Mouse (Mus musculus) C2C12 (cell line): ENCODE measurements around the gene Slc41a2. TPM values are rescaled to one million over a fixed set of nuclear protein-coding genes. Genes with fewer than 3 reads are reported as not detected.
A peak's percentile ranks its signal among the peaks of the same experiment; 100 is the strongest.

Experiments
- H3K27me3 ChIP-seq: one replicate; pipeline ENCODE4 v1.6.1; 2011; ENCODE audit not compliant: control insufficient read depth, insufficient read depth, insufficient read length
- H3K36me3 ChIP-seq: one replicate; pipeline ENCODE4 v1.6.1; 2011; ENCODE audit not compliant: control insufficient read depth, insufficient read depth
- H3K4me3 ChIP-seq: one replicate; pipeline ENCODE4 v1.5.1; 2011; ENCODE audit warnings: mild to moderate bottlenecking, control low read depth; ENCODE audit not compliant: poor library complexity, insufficient read depth, severe bottlenecking
- H3K79me2 ChIP-seq: one replicate; pipeline ENCODE4 v1.6.1; 2011; ENCODE audit not compliant: control insufficient read depth, insufficient read depth
- H3K79me3 ChIP-seq: one replicate; pipeline ENCODE4 v1.6.1; 2011; ENCODE audit warnings: low read depth, control low read depth
- H3ac ChIP-seq: one replicate; pipeline ENCODE3; 2011; ENCODE audit warnings: low read depth; ENCODE audit not compliant: control insufficient read depth, insufficient read length
- CEBPB ChIP-seq: IDR thresholded peaks from one replicate; pipeline ENCODE4 v1.6.1; 2011; ENCODE audit warnings: low read depth, mild to moderate bottlenecking, control low read depth, moderate library complexity
- CTCF ChIP-seq: IDR thresholded peaks from one replicate; pipeline ENCODE4 v1.5.1; 2011; ENCODE audit not compliant: control insufficient read depth, insufficient read depth, insufficient read length
- FOSL1 ChIP-seq: IDR thresholded peaks from one replicate; pipeline ENCODE4 v1.8.0; 2011; ENCODE audit warnings: mild to moderate bottlenecking, low read length; ENCODE audit not compliant: poor library complexity, insufficient read depth, severe bottlenecking
- MAX ChIP-seq: IDR thresholded peaks from one replicate; pipeline ENCODE4 v1.6.1; 2011; ENCODE audit warnings: mild to moderate bottlenecking, control low read depth
- MYOD1 ChIP-seq: IDR thresholded peaks from one replicate; pipeline ENCODE4 v1.6.1; 2011; ENCODE audit warnings: low read depth; ENCODE audit not compliant: control insufficient read depth, insufficient read length
- MYOG ChIP-seq: IDR thresholded peaks from one replicate; pipeline ENCODE4 v1.6.1; 2011; ENCODE audit not compliant: control insufficient read depth, insufficient read length; ENCODE audit errors: extremely low read depth
- USF1 ChIP-seq: IDR thresholded peaks from one replicate; pipeline ENCODE4 v1.6.1; 2011; ENCODE audit warnings: low read depth, mild to moderate bottlenecking, control low read depth, moderate library complexity
- polyA plus RNA-seq: library from polyadenylated mRNA; unstranded; fragments of >200 nt; fragmentation: generic; extraction: Trizol; gene quantifications from one replicate; pipeline ENCODE4 v1.2.1, GENCODE M21; 2012; ENCODE audit warnings: missing spikeins

The Slc41a2 gene
- polyA plus RNA-seq, 1 experiment = 6.5 TPM

DNA sequence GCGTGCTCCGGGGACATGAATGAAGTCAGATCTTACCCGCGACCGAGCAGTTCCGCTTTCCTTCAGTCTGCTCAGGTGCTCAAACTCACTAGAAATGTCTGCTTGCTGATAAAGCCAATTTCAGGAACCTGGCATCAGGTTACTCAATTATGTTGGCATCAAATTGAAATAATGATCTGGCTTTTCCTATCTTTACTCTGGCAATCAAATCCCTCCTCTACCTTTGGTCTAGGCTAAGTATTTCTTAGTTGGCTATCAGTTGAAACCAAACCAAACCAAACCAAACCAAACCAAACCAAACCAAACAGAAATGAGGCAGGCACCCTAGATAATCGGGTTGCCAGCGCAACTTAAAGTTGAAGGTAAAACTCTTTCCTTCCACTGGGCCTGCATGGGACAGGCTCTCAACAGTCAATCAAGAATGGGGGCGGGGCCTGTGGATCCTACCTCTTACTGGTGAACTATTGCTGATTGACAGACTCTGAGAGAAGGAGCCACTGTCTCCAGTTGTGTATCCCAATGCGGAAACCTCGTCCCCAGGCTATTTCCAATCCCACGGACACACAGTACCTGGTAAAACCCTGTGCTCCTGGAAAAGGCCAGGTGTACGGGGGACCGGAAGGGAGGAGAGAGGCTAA is 10.9 kb downstream of the Slc41a2 start:
- peaks cover 37% of the 10 kb centered on the region for H3K79me3 ChIP-seq
- H3K4me3 ChIP-seq = no peak overlapping the region
- H3ac ChIP-seq = no peak overlapping the region
- H3K27me3 ChIP-seq = no peaks in the 10 kb centered on the region
- peaks cover 5% of the 10 kb centered on the region for H3K36me3 ChIP-seq
- H3K79me2 ChIP-seq = peaks cover 98% of the 10 kb centered on the region
- TF ChIP-seq MYOG (no peak), USF1 (no peak), MYOD1 (no peak), CEBPB (no peak), MAX (no peak), FOSL1 (no peak), CTCF (no peak)

DNA sequence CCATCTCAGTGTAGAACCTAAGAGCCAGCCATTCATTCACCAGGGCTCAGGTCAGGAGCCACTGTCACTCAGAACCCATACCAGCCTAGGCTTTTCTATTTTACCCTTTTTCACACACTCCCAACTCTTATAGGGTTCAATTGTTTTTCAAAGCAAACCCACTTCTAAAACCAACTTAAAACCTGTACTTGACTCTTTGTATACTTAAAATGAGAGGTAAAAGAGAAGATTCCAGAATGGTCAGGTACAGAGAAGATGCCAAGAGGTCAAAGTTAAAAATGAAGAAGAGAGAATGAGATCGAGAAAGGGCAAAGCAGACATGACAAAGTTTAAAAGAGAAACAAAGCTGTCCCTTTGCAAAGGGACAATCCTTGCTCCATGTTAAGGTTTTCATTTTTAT is 11.8 kb downstream of the Slc41a2 start:
- Histone ChIP-seq H3K79me2 (peaks cover 95% of the 10 kb centered on the region), H3K36me3 (peaks cover 4% of the 10 kb centered on the region), H3K79me3 (peaks cover 35% of the 10 kb centered on the region), H3ac (no peak overlapping the region), H3K4me3 (no peak overlapping the region), H3K27me3 (no peaks in the 10 kb centered on the region)
- TF ChIP-seq CTCF = no peak
- no peak for TF ChIP-seq USF1

DNA sequence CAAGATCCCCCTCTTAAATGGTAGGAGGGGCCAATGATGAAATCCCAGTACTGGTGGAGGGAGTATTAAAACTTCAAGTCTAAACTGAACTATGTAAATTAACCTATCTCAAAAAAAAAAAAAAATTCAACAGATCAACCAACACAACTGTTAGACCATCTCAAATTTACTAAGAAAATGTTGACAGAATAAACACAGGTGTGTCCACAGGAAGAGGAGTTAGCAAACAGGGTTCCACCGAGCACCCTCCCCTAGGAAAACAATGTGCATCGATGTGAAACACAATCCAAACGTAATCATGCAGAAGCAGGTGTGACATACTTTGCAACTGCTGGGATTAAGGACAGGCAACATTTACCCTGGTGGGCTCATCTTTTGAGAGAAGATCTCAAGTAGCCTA is 12.8 kb downstream of the Slc41a2 start:
- TF ChIP-seq MAX = no peak
- TF ChIP-seq CTCF = no peak
- Histone ChIP-seq H3K36me3 (peaks cover 4% of the 10 kb centered on the region), H3K27me3 (no peaks in the 10 kb centered on the region), H3K4me3 (no peak overlapping the region), H3K79me3 (peaks cover 35% of the 10 kb centered on the region), H3ac (no peak overlapping the region), H3K79me2 (peaks cover 92% of the 10 kb centered on the region)

DNA sequence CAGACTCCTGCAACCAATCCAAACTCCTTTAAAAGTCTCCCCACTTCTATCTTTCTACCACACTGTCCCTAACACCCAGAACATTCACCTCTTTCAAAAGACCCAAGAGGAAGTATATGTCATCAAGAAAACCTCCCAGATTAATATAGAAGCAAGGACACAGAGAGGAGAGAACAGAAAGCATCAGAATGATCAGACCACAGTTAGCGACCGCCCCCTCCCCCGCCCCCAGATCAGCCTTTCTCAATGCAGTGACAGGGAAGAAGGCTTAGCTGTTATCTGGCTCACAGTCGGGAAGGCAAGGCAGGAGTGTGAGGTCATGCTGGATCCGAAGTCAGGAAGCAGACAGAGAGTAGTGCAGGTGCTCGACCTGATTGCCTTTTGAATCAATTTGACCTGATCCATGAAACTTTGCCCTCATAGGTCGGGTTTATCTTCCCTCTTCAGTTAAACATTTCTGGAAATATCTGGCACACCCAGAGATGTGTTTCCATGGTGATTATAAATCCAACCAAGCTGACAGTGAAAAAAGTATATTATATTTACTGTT is 15.1 kb downstream of the Slc41a2 start:
- H3K79me2 ChIP-seq = peaks cover 89% of the 10 kb centered on the region
- H3K27me3 ChIP-seq = no peaks in the 10 kb centered on the region
- peaks cover 4% of the 10 kb centered on the region for H3K36me3 ChIP-seq
- H3K79me3 ChIP-seq = peaks cover 32% of the 10 kb centered on the region
- H3ac ChIP-seq = no peak overlapping the region
- no peak overlapping the region for H3K4me3 ChIP-seq
- TF ChIP-seq FOSL1 (no peak), MAX (no peak), MYOG (no peak), USF1 (no peak), CTCF (no peak), MYOD1 (no peak), CEBPB (no peak)

DNA sequence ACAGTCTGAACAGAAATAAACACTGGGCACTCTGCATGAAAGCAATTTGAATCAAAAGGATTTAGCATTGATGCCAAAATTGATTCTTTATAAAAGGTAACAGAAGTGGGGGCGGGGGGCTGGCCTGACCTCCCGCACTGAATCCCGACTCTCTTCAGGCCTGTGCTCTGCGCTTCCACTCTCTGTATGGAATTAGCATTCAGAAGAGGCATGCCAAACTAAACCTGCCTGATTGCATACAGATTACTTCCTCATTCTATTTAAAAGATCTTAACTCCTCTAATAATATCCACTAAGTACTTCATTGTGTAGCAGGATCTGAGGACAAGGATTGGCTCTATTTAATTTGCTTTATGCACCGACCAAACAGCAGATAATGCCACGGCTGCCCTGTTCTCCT is 16.2 kb downstream of the Slc41a2 start:
- H3K36me3 ChIP-seq = peaks cover 3% of the 10 kb centered on the region
- no peak overlapping the region for H3ac ChIP-seq
- peaks cover 85% of the 10 kb centered on the region for H3K79me2 ChIP-seq
- H3K4me3 ChIP-seq = no peak overlapping the region
- no peak for TF ChIP-seq MYOD1
- no peak for TF ChIP-seq CEBPB
- no peak for TF ChIP-seq FOSL1
- no peak for TF ChIP-seq CTCF
- TF ChIP-seq USF1 = no peak
- no peak for TF ChIP-seq MAX
- TF ChIP-seq MYOG = no peak
- H3K79me3 ChIP-seq = peaks cover 27% of the 10 kb centered on the region
- H3K27me3 ChIP-seq = no peaks in the 10 kb centered on the region

DNA sequence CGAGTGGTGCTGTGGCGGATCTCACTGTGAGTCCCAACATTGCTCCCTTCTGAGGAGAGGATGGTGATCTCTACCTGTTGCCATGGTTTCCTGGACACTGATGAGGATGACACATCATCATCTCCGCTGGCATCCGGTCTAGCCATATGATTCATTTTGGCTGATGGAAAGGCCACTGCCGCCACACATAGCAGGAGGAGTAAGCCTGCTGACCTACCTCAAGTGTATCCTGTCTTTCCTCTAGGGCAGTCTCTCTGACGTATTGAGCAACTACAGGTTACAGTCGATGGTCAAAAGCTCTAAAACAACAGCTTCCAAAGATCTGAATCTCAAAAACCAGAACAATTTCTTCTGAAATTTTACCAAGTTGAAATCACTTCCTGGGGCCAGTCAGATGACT is 16.8 kb downstream of the Slc41a2 start:
- no peaks in the 10 kb centered on the region for H3K27me3 ChIP-seq
- no peak overlapping the region for H3ac ChIP-seq
- no peak overlapping the region for H3K4me3 ChIP-seq
- peaks cover 1% of the 10 kb centered on the region for H3K36me3 ChIP-seq
- peaks cover 22% of the 10 kb centered on the region for H3K79me3 ChIP-seq
- peaks cover 82% of the 10 kb centered on the region for H3K79me2 ChIP-seq
- no peak for TF ChIP-seq FOSL1
- TF ChIP-seq MYOG = no peak
- TF ChIP-seq MAX = no peak
- TF ChIP-seq USF1 = no peak
- no peak for TF ChIP-seq MYOD1
- no peak for TF ChIP-seq CTCF
- peak; percentile 72 for TF ChIP-seq CEBPB
